Mouse (Mus musculus) forebrain, embryonic 15.5 days (tissue): ENCODE measurements at regions not wholly inside any gene's neighbourhood (a gene's known extent, or its start where the extent isn't known, plus 50 kb on each side); places are given as distances from the start of the nearest gene placed in this dataset.

Experiments
- ATAC-seq: fragments of 200-750 bp; cut with Nextera tagmentation; replicated peaks from 2 replicates; pipeline ENCODE4 v1.8.0; 2017; ENCODE audit warnings: mild to moderate bottlenecking, moderate TSS enrichment, moderate library complexity
- H3K27ac ChIP-seq: fragments of 300-500 bp; sonication (generic); replicated peaks from 2 replicates; pipeline ENCODE4 v1.5.1; 2015; ENCODE audit warnings: mild to moderate bottlenecking, inconsistent platforms
- H3K27me3 ChIP-seq: fragments of 300-500 bp; sonication (generic); 2 replicates; pipeline ENCODE4 v1.6.1; 2015; ENCODE audit warnings: inconsistent platforms
- H3K36me3 ChIP-seq: fragments of 300-500 bp; sonication (generic); 2 replicates; pipeline ENCODE4 v1.6.1; 2015; ENCODE audit warnings: mild to moderate bottlenecking, inconsistent platforms
- H3K4me1 ChIP-seq: fragments of 300-500 bp; sonication (generic); 2 replicates; pipeline ENCODE4 v1.6.1; 2015; ENCODE audit warnings: inconsistent platforms
- H3K4me2 ChIP-seq: fragments of 300-500 bp; sonication (generic); replicated peaks from 2 replicates; pipeline ENCODE4 v1.6.1; 2015; ENCODE audit warnings: mild to moderate bottlenecking, inconsistent platforms
- H3K4me3 ChIP-seq: fragments of 300-500 bp; sonication (generic); 2 replicates; pipeline ENCODE4 v1.5.1; 2015; ENCODE audit warnings: mild to moderate bottlenecking, inconsistent platforms
- H3K9ac ChIP-seq: fragments of 300-500 bp; sonication (generic); replicated peaks from 2 replicates; pipeline ENCODE4 v1.6.1; 2015; ENCODE audit warnings: mild to moderate bottlenecking, inconsistent platforms
- H3K9me3 ChIP-seq: fragments of 300-500 bp; sonication (generic); 2 replicates; pipeline ENCODE4 v1.6.1; 2016; ENCODE audit warnings: inconsistent platforms
- WGBS: fragments of 180-500 bp; shearing (Covaris S2); methylation state at CpG from one replicate; pipeline ENCODE4 v1.1.7; 2015; ENCODE audit warnings: mixed read lengths; 5-methylcytosine and 5-hydroxymethylcytosine counted together

DNA sequence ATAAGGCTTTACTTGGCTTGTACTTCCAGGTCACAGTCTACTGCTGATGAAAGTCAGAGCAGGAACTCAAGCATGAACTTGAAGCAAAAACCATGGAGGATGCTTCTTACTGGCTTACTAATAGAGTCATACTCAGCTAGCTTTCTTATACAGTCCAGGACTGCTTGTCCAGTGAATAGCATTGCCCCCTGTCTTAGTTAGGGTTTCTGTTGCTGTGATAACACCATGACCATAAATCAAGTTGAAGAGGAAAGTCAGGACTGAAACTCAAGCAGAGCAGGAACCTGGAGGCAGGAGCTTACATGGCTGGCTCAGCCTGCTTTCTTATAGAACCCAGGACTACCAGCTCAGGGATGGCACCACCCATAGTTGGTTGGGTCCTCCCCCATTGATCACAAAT lies 602.9 kb upstream of the Auts2 start:
- no peaks in the 10 kb centered on the region for H3K36me3 ChIP-seq
- no peaks in the 10 kb centered on the region for H3K27me3 ChIP-seq
- no peaks in the 10 kb centered on the region for H3K9me3 ChIP-seq
- H3K4me3 ChIP-seq = no peak overlapping the region
- no peak overlapping the region for H3K9ac ChIP-seq
- ATAC-seq = no peak
- no peak overlapping the region for H3K27ac ChIP-seq
- no peak overlapping the region for H3K4me2 ChIP-seq
- no peaks in the 10 kb centered on the region for H3K4me1 ChIP-seq

- Histone ChIP-seq H3K27ac (no peak overlapping the region), H3K4me3 (no peak overlapping the region), H3K36me3 (no peaks in the 10 kb centered on the region), H3K9ac (no peak overlapping the region), H3K27me3 (no peaks in the 10 kb centered on the region), H3K9me3 (no peaks in the 10 kb centered on the region), H3K4me1 (no peaks in the 10 kb centered on the region), H3K4me2 (no peak overlapping the region)
- ATAC-seq = no peak
- WGBS = 95% methylated on average over 1 of the region's 1 CpGs
These were observed 600.5 kb upstream of the Auts2 start for GRCm38 (mm10) chr5:133143679-133144078.

DNA sequence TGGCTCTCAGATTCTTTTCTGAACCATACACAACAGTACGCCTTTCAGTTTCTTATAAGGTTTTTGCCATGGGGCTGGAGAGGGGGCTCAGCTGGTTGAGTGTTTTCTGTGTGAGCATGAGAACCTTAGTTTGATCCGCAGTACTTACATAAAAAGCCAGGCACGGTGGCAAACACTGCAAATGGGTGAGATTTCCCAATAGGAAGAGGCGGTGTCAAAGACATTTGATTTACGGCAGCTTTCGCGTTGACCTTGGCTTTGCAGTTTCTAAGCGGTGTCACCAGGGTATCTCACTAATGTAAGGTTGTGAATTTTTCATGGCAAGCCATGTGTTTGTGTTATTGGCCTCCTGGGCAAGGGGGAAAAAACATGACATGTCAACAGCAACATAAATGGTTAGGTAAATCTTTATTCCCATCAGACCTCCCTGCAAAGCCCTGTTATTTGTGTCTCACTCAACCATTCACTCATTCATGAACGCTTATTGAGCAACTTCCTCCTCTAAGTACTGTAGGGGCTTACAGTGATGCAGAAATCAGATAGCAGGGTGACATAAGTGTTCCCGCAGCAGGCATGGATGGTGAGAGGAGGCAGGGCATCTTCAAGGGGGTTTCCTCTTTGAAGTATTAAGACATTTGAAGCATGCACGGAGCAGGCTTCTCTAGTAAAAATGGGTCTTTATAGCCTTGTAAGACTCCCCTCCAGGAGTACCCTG lies 599.4 kb upstream of the Auts2 start:
- no peak for ATAC-seq
- 74% methylated on average over 11 of the region's 11 CpGs for whole genome bisulfite sequencing
- H3K4me1 ChIP-seq = no peaks in the 10 kb centered on the region

DNA sequence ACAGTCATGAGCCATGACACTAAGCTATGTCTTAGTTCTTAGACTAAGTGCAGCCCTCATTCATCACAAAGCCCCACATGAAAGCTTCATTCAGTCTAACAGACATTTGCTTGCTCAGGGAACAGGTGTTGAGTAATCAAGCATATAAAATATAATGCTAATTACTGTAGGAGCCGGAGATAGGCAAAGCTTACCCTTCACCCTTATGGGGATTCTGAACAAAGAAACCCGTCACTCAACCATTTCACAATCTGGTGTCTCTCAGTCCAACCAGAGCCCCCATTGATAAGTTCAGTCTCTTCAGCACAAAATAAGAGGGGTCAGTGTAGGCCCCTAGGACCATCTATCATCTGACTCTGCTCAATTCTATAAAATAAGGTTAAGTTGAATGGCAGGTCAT lies 587.9 kb upstream of the Auts2 start:
- Histone ChIP-seq H3K27ac (peak overlapping the region; percentile 3), H3K4me3 (no peak overlapping the region), H3K9ac (no peak overlapping the region), H3K4me1 (0 out of 2 replicates have a peak, but pooled peaks cover 3% of the 10 kb centered on the region), H3K27me3 (no peaks in the 10 kb centered on the region), H3K9me3 (no peaks in the 10 kb centered on the region), H3K36me3 (no peaks in the 10 kb centered on the region), H3K4me2 (no peak overlapping the region)
- ATAC-seq = 0 out of 2 replicates have a peak, but pooled peaks have one; percentile 13
- whole genome bisulfite sequencing = 21% methylated on average over 2 of the region's 2 CpGs

More for the DNA sequence above, 599.4 kb upstream of the Auts2 start:
- no peaks in the 10 kb centered on the region for H3K9me3 ChIP-seq
- no peaks in the 10 kb centered on the region for H3K36me3 ChIP-seq
- no peak overlapping the region for H3K27ac ChIP-seq
- H3K9ac ChIP-seq = no peak overlapping the region
- H3K4me2 ChIP-seq = no peak overlapping the region
- H3K4me3 ChIP-seq = no peak overlapping the region
- H3K27me3 ChIP-seq = no peaks in the 10 kb centered on the region

GRCm38 (mm10) chr5:133130316-133130715 lies 587.2 kb upstream of the Auts2 start:
- ATAC-seq = no peak

GRCm38 (mm10) chr5:133124223-133124622 lies 581.1 kb upstream of the Auts2 start:
- Histone ChIP-seq H3K4me3 (no peak overlapping the region), H3K27me3 (no peaks in the 10 kb centered on the region), H3K27ac (no peak overlapping the region)

More at GRCm38 (mm10) chr5:133130316-133130715, 587.2 kb upstream of the Auts2 start:
- no peak overlapping the region for H3K9ac ChIP-seq
- H3K4me2 ChIP-seq = no peak overlapping the region
- peak overlapping the region; percentile 3 for H3K27ac ChIP-seq
- 0 out of 2 replicates have a peak, but pooled peaks cover 3% of the 10 kb centered on the region for H3K4me1 ChIP-seq
- WGBS = 63% methylated on average over 6 of the region's 6 CpGs
- H3K9me3 ChIP-seq = no peaks in the 10 kb centered on the region
- H3K36me3 ChIP-seq = no peaks in the 10 kb centered on the region
- H3K27me3 ChIP-seq = no peaks in the 10 kb centered on the region
- no peak overlapping the region for H3K4me3 ChIP-seq

GRCm38 (mm10) chr5:133113946-133114345 lies 570.8 kb upstream of the Auts2 start:
- H3K4me1 ChIP-seq = no peaks in the 10 kb centered on the region
- no peak for ATAC-seq
- H3K9ac ChIP-seq = no peak overlapping the region
- H3K27me3 ChIP-seq = 0 out of 2 replicates have a peak, but pooled peaks cover 3% of the 10 kb centered on the region
- 90% methylated on average over 4 of the region's 4 CpGs for WGBS
- H3K27ac ChIP-seq = no peak overlapping the region
- no peak overlapping the region for H3K4me2 ChIP-seq
- H3K9me3 ChIP-seq = no peaks in the 10 kb centered on the region
- no peaks in the 10 kb centered on the region for H3K36me3 ChIP-seq
- H3K4me3 ChIP-seq = no peak overlapping the region

More at GRCm38 (mm10) chr5:133124223-133124622, 581.1 kb upstream of the Auts2 start:
- Histone ChIP-seq H3K4me2 (no peak overlapping the region), H3K9me3 (no peaks in the 10 kb centered on the region), H3K36me3 (no peaks in the 10 kb centered on the region), H3K4me1 (no peaks in the 10 kb centered on the region), H3K9ac (no peak overlapping the region)
- ATAC-seq = no peak
- WGBS = 85% methylated on average over 2 of the region's 2 CpGs

GRCm38 (mm10) chr5:133113183-133113582 lies 570.0 kb upstream of the Auts2 start:
- 94% methylated on average over 2 of the region's 2 CpGs for WGBS
- no peak overlapping the region for H3K4me3 ChIP-seq
- no peak overlapping the region for H3K4me2 ChIP-seq
- ATAC-seq = no peak
- H3K27ac ChIP-seq = no peak overlapping the region
- H3K4me1 ChIP-seq = no peaks in the 10 kb centered on the region
- 0 out of 2 replicates have a peak, but pooled peaks cover 3% of the 10 kb centered on the region for H3K27me3 ChIP-seq
- no peaks in the 10 kb centered on the region for H3K9me3 ChIP-seq
- no peak overlapping the region for H3K9ac ChIP-seq
- no peaks in the 10 kb centered on the region for H3K36me3 ChIP-seq

DNA sequence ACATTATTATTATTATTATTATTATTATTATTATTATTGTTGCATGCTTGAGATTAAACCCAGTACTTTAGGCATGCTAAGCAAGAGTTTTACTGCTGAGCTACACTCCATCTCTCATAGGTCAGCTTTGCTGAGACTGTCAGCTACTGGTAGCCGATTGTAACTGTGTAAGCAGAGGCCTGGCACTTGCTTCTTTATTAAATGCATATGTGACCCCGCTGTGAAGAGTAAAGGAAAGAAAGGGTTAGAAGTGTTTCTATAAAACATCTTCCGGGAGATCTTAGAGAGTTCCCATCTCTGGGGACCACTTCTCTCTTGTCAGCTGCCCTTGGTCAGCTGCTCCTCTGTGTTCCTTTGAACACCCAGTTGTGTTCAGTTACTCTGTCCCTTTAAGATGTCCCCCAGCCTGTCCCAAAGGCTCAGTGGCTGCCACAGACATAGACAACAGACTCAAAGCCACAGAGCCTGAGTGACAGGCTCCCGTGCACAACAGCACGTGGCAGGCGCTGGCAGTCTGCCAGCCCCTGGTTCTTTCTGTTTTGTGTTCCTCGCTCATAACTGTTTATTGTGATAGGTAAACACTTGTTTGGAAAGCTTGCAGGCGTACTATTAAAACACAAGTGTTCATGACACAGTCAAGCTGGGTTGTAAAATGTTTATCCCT lies 563.7 kb upstream of the Auts2 start:
- no peaks in the 10 kb centered on the region for H3K36me3 ChIP-seq
- H3K27me3 ChIP-seq = 0 out of 2 replicates have a peak, but pooled peaks cover 3% of the 10 kb centered on the region
- peak; percentile 85 for ATAC-seq
- no peak overlapping the region for H3K4me2 ChIP-seq
- H3K4me1 ChIP-seq = peaks cover 8% of the 10 kb centered on the region
- H3K4me3 ChIP-seq = no peak overlapping the region
- H3K9me3 ChIP-seq = no peaks in the 10 kb centered on the region
- no peak overlapping the region for H3K9ac ChIP-seq
- peak overlapping the region; percentile 29; the same call in 1 of the 2 replicates for H3K27ac ChIP-seq
- WGBS = 7% methylated on average over 8 of the region's 8 CpGs

DNA sequence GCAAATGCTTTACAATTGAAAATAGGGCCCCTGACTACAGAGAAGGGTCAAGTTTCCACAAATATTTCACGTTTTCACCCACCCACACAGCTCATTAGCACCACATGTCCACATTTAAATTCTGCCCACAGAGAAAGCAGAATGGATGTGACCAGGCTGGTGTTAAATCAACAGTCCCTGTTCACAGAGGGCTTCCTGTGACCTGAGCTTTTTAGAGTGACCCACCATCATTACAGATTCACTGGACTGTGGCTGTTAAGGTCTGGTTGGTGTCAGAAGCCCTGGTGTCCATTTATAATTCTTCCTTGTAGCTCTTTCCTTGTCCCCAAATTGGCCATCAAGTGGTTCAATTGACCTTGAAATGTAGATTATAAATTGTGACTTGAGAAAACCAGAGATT lies 553.2 kb upstream of the Auts2 start:
- Histone ChIP-seq H3K9ac (no peak overlapping the region), H3K27ac (no peak overlapping the region), H3K27me3 (no peaks in the 10 kb centered on the region), H3K4me3 (no peak overlapping the region), H3K4me1 (no peaks in the 10 kb centered on the region), H3K4me2 (no peak overlapping the region), H3K36me3 (no peaks in the 10 kb centered on the region), H3K9me3 (no peaks in the 10 kb centered on the region)
- whole genome bisulfite sequencing = 26% methylated on average over 1 of the region's 1 CpGs
- no peak for ATAC-seq

DNA sequence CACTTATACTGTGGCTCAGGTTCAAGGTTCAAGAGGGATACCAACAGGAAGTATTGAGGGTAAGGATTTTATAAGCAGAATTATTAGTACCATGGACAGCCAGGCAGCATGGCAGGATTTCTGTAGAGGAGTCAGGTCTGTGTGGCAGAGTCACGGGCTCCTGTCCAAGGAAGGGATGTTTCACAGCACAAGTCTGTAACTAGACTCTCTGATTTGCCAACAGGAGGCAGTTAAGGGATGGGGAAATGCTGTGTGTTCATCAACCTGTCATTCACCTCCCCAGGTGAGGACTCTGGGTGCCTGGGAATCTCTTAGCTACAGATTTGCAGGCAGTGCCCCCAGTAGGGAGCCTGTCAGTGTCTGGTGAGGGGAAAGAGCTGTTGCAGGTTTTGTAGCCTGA lies 541.7 kb upstream of the Auts2 start:
- Histone ChIP-seq H3K27me3 (no peaks in the 10 kb centered on the region), H3K4me2 (no peak overlapping the region), H3K27ac (no peak overlapping the region), H3K9me3 (no peaks in the 10 kb centered on the region), H3K36me3 (no peaks in the 10 kb centered on the region), H3K9ac (no peak overlapping the region), H3K4me1 (no peaks in the 10 kb centered on the region), H3K4me3 (no peak overlapping the region)
- no peak for ATAC-seq
- WGBS = 87% methylated on average over 1 of the region's 1 CpGs

DNA sequence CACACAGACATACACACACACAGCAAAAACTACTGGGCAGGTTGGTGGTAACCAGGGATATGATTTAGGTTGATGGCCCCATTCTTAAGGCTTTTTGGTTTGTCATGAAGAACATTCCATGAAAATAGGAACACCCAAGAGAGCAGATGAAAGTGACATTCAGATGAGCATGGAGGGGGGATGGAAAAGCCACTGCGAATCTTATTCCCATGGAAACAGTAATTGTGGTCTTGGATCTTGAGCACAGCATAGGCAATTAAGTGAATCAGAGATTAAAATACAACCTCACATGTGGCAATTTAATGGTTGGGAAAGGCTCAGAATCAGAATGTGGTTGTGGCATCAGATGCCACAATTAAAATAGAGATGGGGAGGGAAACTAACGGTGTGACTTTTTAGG lies 537.6 kb upstream of the Auts2 start:
- H3K36me3 ChIP-seq = no peaks in the 10 kb centered on the region
- H3K27ac ChIP-seq = no peak overlapping the region
- H3K27me3 ChIP-seq = no peaks in the 10 kb centered on the region
- H3K4me1 ChIP-seq = no peaks in the 10 kb centered on the region
- H3K9me3 ChIP-seq = no peaks in the 10 kb centered on the region
- no peak for ATAC-seq
- no peak overlapping the region for H3K4me2 ChIP-seq
- whole genome bisulfite sequencing = 49% methylated on average over 2 of the region's 2 CpGs
- H3K4me3 ChIP-seq = no peak overlapping the region
- no peak overlapping the region for H3K9ac ChIP-seq
